Mouse (Mus musculus): ENCODE measurements around the gene Pgm2. TPM values are rescaled to one million over a fixed set of nuclear protein-coding genes. Genes with fewer than 3 reads are reported as not detected.

The Pgm2 gene
- total and polyA plus RNA-seq, 2 experiments from 2014 or later: 12.9 to 17.1 TPM

DNA sequence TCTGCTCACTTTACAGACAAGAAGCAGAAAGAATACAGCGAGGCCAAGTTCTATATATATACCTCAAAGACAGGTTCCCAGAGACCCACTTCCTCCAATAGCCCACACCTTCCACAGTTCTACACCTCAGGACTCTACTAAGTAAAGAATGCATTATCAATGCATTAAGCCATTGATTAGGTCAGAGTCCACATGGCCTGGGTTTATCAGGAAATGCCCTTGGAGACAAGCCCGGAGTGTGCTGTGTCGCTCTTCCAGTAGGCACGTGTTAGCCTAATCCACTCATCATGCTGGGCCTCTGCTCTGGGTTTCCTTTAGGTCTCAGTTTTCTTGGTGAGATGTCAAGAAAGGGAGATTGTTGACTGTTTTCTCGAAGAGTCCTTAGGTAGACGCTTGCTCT is 21.5 kb downstream of the Pgm2 start:
- Histone ChIP-seq H3K4me2 (ENCODE audit: low read depth) (no peak overlapping the region), H3K27ac (ENCODE audit: low read depth, low read length) (no peak overlapping the region), H3K27me3 (ENCODE audit: insufficient read depth, low read length) (no peaks in the 10 kb centered on the region), H3K4me3 (ENCODE audit: low read depth, low read length) (no peak overlapping the region), H3K9me3 (ENCODE audit: low read length) (no peaks in the 10 kb centered on the region), H3K4me1 (ENCODE audit: insufficient read depth) (no peaks in the 10 kb centered on the region), H3K36me3 (ENCODE audit: insufficient read depth) (peaks cover 62% of the 10 kb centered on the region), H3K9ac (no peak overlapping the region)
- TF ChIP-seq CTCF (IDR thresholded peaks at IDR 0.05; ENCODE audit: low read depth): no peak
- WGBS: 96% methylated on average over 6 of the region's 6 CpGs
- DNase-seq (no peak), ATAC-seq (no peak)

DNA sequence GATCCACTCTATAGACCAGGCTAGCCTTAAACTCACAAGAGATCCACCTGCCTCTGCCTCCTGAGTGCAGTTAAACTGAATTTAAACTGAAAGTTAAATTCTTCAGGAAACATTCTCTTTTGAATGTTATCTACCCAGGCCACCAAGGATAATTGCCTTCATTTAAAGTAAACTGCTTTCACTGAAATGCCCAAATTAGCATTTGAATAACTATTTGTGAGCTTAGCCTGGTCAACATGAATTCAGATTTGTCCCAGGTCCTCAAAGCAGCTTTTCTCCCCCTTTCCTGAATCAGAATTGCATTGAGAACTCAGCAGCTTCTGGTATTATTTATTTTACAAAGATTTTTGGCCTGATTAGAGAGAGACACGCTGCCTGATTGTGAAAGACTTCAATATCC is 24.4 kb downstream of the Pgm2 start:
- Histone ChIP-seq H3K36me3 (ENCODE audit: insufficient read depth) (peaks cover 46% of the 10 kb centered on the region), H3K4me3 (ENCODE audit: low read depth, low read length) (no peak overlapping the region), H3K4me2 (ENCODE audit: low read depth) (no peak overlapping the region), H3K27ac (ENCODE audit: low read depth, low read length) (no peak overlapping the region), H3K9me3 (ENCODE audit: low read length) (no peaks in the 10 kb centered on the region), H3K27me3 (ENCODE audit: insufficient read depth, low read length) (no peaks in the 10 kb centered on the region), H3K9ac (no peak overlapping the region), H3K4me1 (ENCODE audit: insufficient read depth) (no peaks in the 10 kb centered on the region)
- WGBS: 17% methylated on average over 1 of the region's 1 CpGs
- TF ChIP-seq CTCF (IDR thresholded peaks at IDR 0.05; ENCODE audit: low read depth): no peak
- DNase-seq (no peak), ATAC-seq (no peak)

DNA sequence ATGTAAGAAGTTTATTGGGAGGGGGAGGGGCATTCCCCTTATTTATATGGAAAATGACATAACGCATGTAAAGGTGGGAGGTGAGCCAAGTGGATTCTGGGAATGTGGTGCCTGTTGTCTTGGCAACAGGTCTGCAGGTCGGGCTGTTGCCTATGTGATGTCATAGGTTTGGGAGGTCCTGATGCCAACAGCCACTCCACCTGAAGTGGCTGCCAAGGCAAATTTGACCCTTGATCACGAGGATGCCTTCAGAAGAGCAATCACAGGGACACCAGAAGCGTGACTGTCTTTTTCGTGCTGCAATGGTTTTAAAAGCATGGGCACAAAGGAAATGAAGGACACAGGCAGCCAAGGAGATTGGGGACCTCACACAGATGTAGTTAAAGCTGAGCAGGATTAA is 33.0 kb downstream of the Pgm2 start:
- TF ChIP-seq CTCF (IDR thresholded peaks at IDR 0.05; ENCODE audit: low read depth): no peak
- Histone ChIP-seq H3K9ac (no peak overlapping the region), H3K27ac (ENCODE audit: low read depth, low read length) (no peak overlapping the region), H3K36me3 (ENCODE audit: insufficient read depth) (peaks cover 10% of the 10 kb centered on the region; the same call in 1 of the 2 replicates), H3K27me3 (ENCODE audit: insufficient read depth, low read length) (no peaks in the 10 kb centered on the region), H3K9me3 (ENCODE audit: low read length) (no peaks in the 10 kb centered on the region), H3K4me1 (ENCODE audit: insufficient read depth) (no peaks in the 10 kb centered on the region), H3K4me2 (ENCODE audit: low read depth) (no peak overlapping the region), H3K4me3 (ENCODE audit: low read depth, low read length) (no peak overlapping the region)
- 60% methylated on average over 5 of the region's 5 CpGs for whole genome bisulfite sequencing
- no peak for ATAC-seq
- no peak for DNase-seq

DNA sequence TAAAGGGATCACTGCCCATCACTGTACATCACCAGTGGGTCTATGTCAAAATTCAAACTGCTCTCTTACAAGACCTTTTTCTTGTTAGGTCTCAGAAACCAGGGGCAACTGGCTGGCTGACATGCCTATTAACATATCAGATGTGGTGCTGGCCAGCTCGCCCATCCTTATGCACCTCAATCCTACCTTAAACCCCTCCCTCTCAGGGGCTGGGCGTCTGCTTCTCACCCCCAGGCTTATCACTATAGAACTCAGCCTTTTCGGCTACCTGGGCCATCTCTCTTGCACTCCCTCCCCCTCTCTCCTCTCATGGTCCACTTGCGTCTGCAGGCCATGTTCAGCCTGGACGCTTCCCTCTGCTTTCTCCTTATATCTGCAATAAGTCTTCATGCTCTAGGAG is 38.8 kb downstream of the Pgm2 start:
- WGBS: 72% methylated on average over 5 of the region's 5 CpGs
- Histone ChIP-seq H3K4me1 (ENCODE audit: insufficient read depth) (no peaks in the 10 kb centered on the region), H3K9me3 (ENCODE audit: low read length) (no peaks in the 10 kb centered on the region), H3K27ac (ENCODE audit: low read depth, low read length) (no peak overlapping the region), H3K9ac (no peak overlapping the region), H3K27me3 (ENCODE audit: insufficient read depth, low read length) (no peaks in the 10 kb centered on the region), H3K4me2 (ENCODE audit: low read depth) (no peak overlapping the region), H3K4me3 (ENCODE audit: low read depth, low read length) (no peak overlapping the region), H3K36me3 (ENCODE audit: insufficient read depth) (peaks cover 9% of the 10 kb centered on the region; the same call in 1 of the 2 replicates)
- DNase-seq (no peak), ATAC-seq (no peak)
- no peak for TF ChIP-seq CTCF (IDR thresholded peaks at IDR 0.05; ENCODE audit: low read depth)

DNA sequence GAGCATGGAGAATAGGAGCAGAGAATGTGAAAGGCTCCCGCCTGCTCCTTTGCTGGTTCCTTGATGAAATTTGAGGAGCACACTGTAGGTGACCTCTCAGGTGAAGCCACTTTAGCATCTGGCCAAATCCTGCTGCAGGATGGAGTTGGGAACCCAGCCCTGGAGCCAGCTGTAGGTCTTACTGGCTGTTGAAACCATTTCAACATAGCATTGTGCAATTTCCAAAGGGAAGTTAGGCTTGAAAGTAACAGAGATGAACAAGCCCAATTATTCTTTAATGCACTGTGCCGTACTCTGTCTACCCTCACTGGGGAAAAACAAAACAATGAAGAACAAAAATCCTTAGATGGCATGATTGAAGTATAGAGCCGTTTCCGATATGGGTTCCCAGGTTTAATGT is 41.2 kb downstream of the Pgm2 start:
- ATAC-seq (no peak), DNase-seq (no peak)
- H3K9me3 ChIP-seq (ENCODE audit: low read length): no peaks in the 10 kb centered on the region
- no peak overlapping the region for H3K9ac ChIP-seq
- H3K36me3 ChIP-seq (ENCODE audit: insufficient read depth): no peaks in the 10 kb centered on the region
- 91% methylated on average over 4 of the region's 4 CpGs for WGBS
- H3K27me3 ChIP-seq (ENCODE audit: insufficient read depth, low read length): no peaks in the 10 kb centered on the region
- no peak overlapping the region for H3K4me3 ChIP-seq (ENCODE audit: low read depth, low read length)
- H3K4me2 ChIP-seq (ENCODE audit: low read depth): no peak overlapping the region
- no peaks in the 10 kb centered on the region for H3K4me1 ChIP-seq (ENCODE audit: insufficient read depth)
- no peak overlapping the region for H3K27ac ChIP-seq (ENCODE audit: low read depth, low read length)
- TF ChIP-seq CTCF (IDR thresholded peaks at IDR 0.05; ENCODE audit: low read depth): no peak

DNA sequence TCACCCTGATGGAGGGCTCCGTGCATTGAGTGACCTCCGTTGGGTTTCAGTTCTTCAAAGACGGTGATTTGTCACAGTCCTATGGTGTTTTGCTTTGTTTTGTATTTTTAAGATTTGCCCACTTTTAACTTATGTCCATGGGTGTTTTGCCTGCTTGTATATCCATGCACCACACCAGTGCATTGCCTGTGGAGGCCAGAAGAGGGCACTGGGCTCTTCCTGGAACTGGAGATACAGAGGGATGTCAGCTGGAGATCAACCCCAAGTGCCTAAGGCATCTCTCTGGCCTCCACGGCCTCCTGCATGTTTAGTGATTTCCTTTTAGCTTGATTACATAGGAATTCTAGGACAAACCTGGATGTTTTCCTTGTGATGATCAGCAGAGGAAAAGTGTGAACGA is 43.6 kb downstream of the Pgm2 start:
- Histone ChIP-seq H3K4me3 (ENCODE audit: low read depth, low read length) (no peak overlapping the region), H3K36me3 (ENCODE audit: insufficient read depth) (no peaks in the 10 kb centered on the region), H3K4me2 (ENCODE audit: low read depth) (no peak overlapping the region), H3K4me1 (ENCODE audit: insufficient read depth) (no peaks in the 10 kb centered on the region), H3K9ac (no peak overlapping the region), H3K27me3 (ENCODE audit: insufficient read depth, low read length) (no peaks in the 10 kb centered on the region), H3K9me3 (ENCODE audit: low read length) (no peaks in the 10 kb centered on the region), H3K27ac (ENCODE audit: low read depth, low read length) (no peak overlapping the region)
- DNase-seq (no peak), ATAC-seq (no peak)
- TF ChIP-seq CTCF (IDR thresholded peaks at IDR 0.05; ENCODE audit: low read depth): peak; percentile 50; the same call in 1 of the 2 replicates
- WGBS: 77% methylated on average over 5 of the region's 5 CpGs

DNA sequence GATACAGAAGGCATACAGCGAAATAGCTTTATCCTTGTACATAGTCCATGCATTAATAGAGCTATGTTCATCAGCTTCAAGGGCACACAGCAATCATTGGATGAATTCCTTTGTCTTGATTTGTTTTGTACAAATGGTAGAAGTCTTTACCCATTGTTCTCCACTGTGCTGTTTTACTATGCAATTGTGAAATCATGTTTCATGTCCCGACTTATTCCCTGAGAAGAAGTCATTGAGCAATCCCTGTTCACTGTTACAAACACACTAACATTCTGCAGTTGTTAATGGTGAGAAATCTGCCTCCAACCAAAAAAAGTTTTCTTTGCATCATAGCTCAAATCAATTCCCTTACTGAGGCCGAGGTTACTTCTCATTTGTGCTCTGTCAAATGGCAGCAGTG is 47.5 kb downstream of the Pgm2 start:
- WGBS: 82% methylated on average over 3 of the region's 3 CpGs
- DNase-seq (no peak), ATAC-seq (no peak)
- Histone ChIP-seq H3K9ac (no peak overlapping the region), H3K4me2 (ENCODE audit: low read depth) (no peak overlapping the region), H3K27ac (ENCODE audit: low read depth, low read length) (no peak overlapping the region), H3K4me1 (ENCODE audit: insufficient read depth) (no peaks in the 10 kb centered on the region), H3K36me3 (ENCODE audit: insufficient read depth) (no peaks in the 10 kb centered on the region), H3K9me3 (ENCODE audit: low read length) (no peaks in the 10 kb centered on the region), H3K4me3 (ENCODE audit: low read depth, low read length) (no peak overlapping the region), H3K27me3 (ENCODE audit: insufficient read depth, low read length) (no peaks in the 10 kb centered on the region)
- no peak for TF ChIP-seq CTCF (IDR thresholded peaks at IDR 0.05; ENCODE audit: low read depth)

DNA sequence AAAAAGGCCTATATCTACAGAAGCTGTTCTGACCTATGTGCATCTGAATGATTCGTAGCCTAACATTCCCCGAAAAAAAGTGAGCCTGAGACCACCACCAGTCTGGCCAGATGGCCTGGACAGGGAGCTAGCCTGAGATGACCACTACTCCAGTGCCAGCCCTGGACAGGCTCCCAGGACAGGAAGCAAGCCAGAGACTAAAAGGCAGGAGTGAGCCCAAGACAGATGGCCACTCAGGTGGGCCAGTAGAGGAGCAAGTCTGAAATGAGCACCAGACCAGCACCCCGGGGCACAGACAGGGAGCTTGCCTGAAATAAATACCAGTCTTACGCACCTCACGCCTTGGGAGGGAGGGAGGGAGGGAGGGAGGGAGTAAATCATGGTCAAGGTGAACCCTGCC is 51.6 kb downstream of the Pgm2 start:
- no peaks in the 10 kb centered on the region for H3K36me3 ChIP-seq (ENCODE audit: insufficient read depth)
- no peak for ATAC-seq
- no peak overlapping the region for H3K9ac ChIP-seq
- no peak overlapping the region for H3K4me2 ChIP-seq (ENCODE audit: low read depth)
- TF ChIP-seq CTCF (IDR thresholded peaks at IDR 0.05; ENCODE audit: low read depth): no peak
- DNase-seq: no peak
- H3K4me1 ChIP-seq (ENCODE audit: insufficient read depth): no peaks in the 10 kb centered on the region
- no peak overlapping the region for H3K4me3 ChIP-seq (ENCODE audit: low read depth, low read length)
- no peak overlapping the region for H3K27ac ChIP-seq (ENCODE audit: low read depth, low read length)
- H3K9me3 ChIP-seq (ENCODE audit: low read length): no peaks in the 10 kb centered on the region
- WGBS: 87% methylated on average over 5 of the region's 5 CpGs
- H3K27me3 ChIP-seq (ENCODE audit: insufficient read depth, low read length): no peaks in the 10 kb centered on the region
